Mouse (Mus musculus): ENCODE measurements around the gene Hnf1b. TPM values are rescaled to one million over a fixed set of nuclear protein-coding genes. Genes with fewer than 3 reads are reported as not detected.

Hnf1b gene
- polyA plus RNA-seq, 1 experiment from 2014 or later: 0.21 TPM

GRCm38 (mm10) chr11:83882552-83882951, 32.7 kb downstream of the Hnf1b start:
- WGBS: 40% methylated on average over 6 of the region's 6 CpGs
- Histone ChIP-seq H3K4me1 (replicated peaks; ENCODE audit: control insufficient read depth, insufficient read depth, low read length) (no peaks in the 10 kb centered on the region), H3K4me3 (replicated peaks; ENCODE audit: low read length) (no peak overlapping the region), H3K27me3 (ENCODE audit: control insufficient read depth, insufficient read depth, low read length) (no peaks in the 10 kb centered on the region), H3K27ac (no peak overlapping the region), H3K36me3 (replicated peaks; ENCODE audit: control insufficient read depth, insufficient read depth) (no peaks in the 10 kb centered on the region), H3K9me3 (ENCODE audit: control insufficient read depth, low read length) (no peaks in the 10 kb centered on the region), H3K9ac (no peak overlapping the region), H3K4me2 (replicated peaks) (no peak overlapping the region)
- no peak for ATAC-seq (ENCODE audit: low FRiP score)
- peak; percentile 27 for DNase-seq (ENCODE audit: low spot score)

DNA sequence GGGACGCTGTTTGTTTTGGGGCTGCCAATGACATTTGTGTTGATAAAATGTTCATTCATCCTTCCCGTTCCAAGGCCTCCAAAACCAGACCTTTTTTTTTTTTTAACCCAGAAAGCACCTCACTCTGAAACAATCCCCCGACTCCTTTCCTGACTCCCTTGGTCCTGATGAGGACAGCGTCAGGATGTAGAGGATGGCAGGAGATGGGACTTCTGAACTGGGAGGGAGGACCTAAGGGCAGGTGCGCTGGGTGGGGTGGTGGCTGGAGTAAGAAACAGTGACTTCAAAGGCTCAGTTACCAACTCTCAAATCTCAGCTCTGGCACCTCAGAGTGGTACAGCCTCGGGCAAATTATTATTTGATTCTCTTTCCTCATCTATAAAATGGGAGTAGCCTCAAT, 33.2 kb downstream of the Hnf1b start:
- H3K9ac ChIP-seq: no peak overlapping the region
- no peak overlapping the region for H3K4me3 ChIP-seq (replicated peaks; ENCODE audit: low read length)
- no peak overlapping the region for H3K4me2 ChIP-seq (replicated peaks)
- no peak for ATAC-seq (ENCODE audit: low FRiP score)
- 88% methylated on average over 6 of the region's 6 CpGs for WGBS
- no peaks in the 10 kb centered on the region for H3K9me3 ChIP-seq (ENCODE audit: control insufficient read depth, low read length)
- no peak for DNase-seq (ENCODE audit: low spot score)
- H3K36me3 ChIP-seq (replicated peaks; ENCODE audit: control insufficient read depth, insufficient read depth): no peaks in the 10 kb centered on the region
- no peaks in the 10 kb centered on the region for H3K4me1 ChIP-seq (replicated peaks; ENCODE audit: control insufficient read depth, insufficient read depth, low read length)
- H3K27me3 ChIP-seq (ENCODE audit: control insufficient read depth, insufficient read depth, low read length): no peaks in the 10 kb centered on the region
- H3K27ac ChIP-seq: no peak overlapping the region

DNA sequence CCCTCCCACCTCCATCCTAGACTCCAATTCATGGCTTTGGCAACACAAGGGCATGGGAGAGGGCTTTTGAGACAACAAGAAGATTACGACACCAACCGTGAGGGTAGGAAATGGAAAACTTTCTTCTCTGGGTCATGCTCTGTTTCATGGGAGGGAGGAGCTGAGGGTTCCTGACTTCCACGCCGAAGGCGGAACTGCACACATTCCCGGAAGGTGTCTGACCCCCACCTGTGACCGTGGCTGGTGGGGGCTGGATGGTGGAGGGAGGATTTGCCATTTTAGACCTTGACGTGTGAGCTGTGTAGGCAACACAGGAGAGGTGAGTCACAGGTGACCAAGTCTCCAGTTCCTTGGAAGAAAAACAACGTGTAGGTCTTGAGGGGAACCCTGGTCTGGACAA, 33.9 kb downstream of the Hnf1b start:
- Histone ChIP-seq H3K4me3 (replicated peaks; ENCODE audit: low read length) (no peak overlapping the region), H3K36me3 (replicated peaks; ENCODE audit: control insufficient read depth, insufficient read depth) (no peaks in the 10 kb centered on the region), H3K4me1 (replicated peaks; ENCODE audit: control insufficient read depth, insufficient read depth, low read length) (no peaks in the 10 kb centered on the region), H3K27me3 (ENCODE audit: control insufficient read depth, insufficient read depth, low read length) (no peaks in the 10 kb centered on the region), H3K9me3 (ENCODE audit: control insufficient read depth, low read length) (no peaks in the 10 kb centered on the region), H3K4me2 (replicated peaks) (no peak overlapping the region), H3K27ac (no peak overlapping the region), H3K9ac (no peak overlapping the region)
- ATAC-seq (ENCODE audit: low FRiP score) (no peak), DNase-seq (ENCODE audit: low spot score) (no peak)
- WGBS: 89% methylated on average over 9 of the region's 9 CpGs

- 95% methylated on average over 8 of the region's 8 CpGs for WGBS
- ATAC-seq (ENCODE audit: low FRiP score): no peak
- H3K36me3 ChIP-seq (replicated peaks; ENCODE audit: control insufficient read depth, insufficient read depth): no peaks in the 10 kb centered on the region
Measured at GRCm38 (mm10) chr11:83885175-83885574, 35.3 kb downstream of the Hnf1b start.

DNA sequence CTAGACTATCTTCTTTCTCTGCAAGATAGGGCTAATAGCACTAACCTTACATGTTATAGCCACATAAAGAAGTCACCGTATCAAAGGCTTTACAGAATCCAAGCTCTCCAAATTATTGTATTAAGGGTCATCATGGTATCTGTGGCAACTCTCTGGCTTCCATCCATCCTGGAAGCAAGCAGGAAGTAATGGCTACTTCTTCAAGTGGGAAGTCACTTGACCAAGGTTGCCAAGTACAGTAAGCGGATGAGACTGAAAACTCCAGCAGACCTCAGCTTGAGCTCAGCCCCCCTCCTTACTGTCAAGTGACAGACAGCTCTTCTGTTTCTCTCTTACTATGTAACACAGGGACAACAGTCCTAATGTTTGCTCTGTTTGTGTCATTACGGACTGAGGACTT, 36.9 kb downstream of the Hnf1b start:
- WGBS: 83% methylated on average over 3 of the region's 3 CpGs
- no peak overlapping the region for H3K9ac ChIP-seq
- no peaks in the 10 kb centered on the region for H3K27me3 ChIP-seq (ENCODE audit: control insufficient read depth, insufficient read depth, low read length)
- no peak overlapping the region for H3K4me2 ChIP-seq (replicated peaks)
- no peak for DNase-seq (ENCODE audit: low spot score)
- H3K4me1 ChIP-seq (replicated peaks; ENCODE audit: control insufficient read depth, insufficient read depth, low read length): no peaks in the 10 kb centered on the region
- no peaks in the 10 kb centered on the region for H3K36me3 ChIP-seq (replicated peaks; ENCODE audit: control insufficient read depth, insufficient read depth)
- no peak for ATAC-seq (ENCODE audit: low FRiP score)
- no peaks in the 10 kb centered on the region for H3K9me3 ChIP-seq (ENCODE audit: control insufficient read depth, low read length)
- no peak overlapping the region for H3K4me3 ChIP-seq (replicated peaks; ENCODE audit: low read length)
- no peak overlapping the region for H3K27ac ChIP-seq

More at GRCm38 (mm10) chr11:83885175-83885574, 35.3 kb downstream of the Hnf1b start:
- no peak overlapping the region for H3K4me3 ChIP-seq (replicated peaks; ENCODE audit: low read length)
- no peaks in the 10 kb centered on the region for H3K4me1 ChIP-seq (replicated peaks; ENCODE audit: control insufficient read depth, insufficient read depth, low read length)
- no peak for DNase-seq (ENCODE audit: low spot score)
- H3K9me3 ChIP-seq (ENCODE audit: control insufficient read depth, low read length): no peaks in the 10 kb centered on the region
- H3K27me3 ChIP-seq (ENCODE audit: control insufficient read depth, insufficient read depth, low read length): no peaks in the 10 kb centered on the region
- H3K27ac ChIP-seq: no peak overlapping the region
- H3K9ac ChIP-seq: no peak overlapping the region
- H3K4me2 ChIP-seq (replicated peaks): no peak overlapping the region

DNA sequence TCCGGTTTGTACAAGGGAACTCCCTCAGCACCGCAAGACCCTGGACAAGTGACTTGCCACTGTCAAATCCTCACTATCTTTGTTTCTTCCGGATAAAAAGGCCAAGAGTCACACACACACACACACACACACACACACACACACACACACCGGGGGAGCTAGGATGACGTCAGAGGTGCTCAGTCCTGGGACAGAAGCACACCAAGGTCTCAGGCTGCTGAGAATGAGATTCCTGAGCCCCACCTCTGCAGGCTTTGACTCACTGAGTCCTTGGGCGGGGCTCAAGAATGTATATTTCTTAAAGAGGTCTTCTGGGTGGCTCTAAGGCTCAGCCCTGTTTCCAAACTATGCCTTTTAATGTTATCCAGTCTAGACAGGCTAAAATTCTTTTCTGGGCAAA, 41.5 kb downstream of the Hnf1b start:
- WGBS: 41% methylated on average over 6 of the region's 6 CpGs
- H3K27ac ChIP-seq: no peak overlapping the region
- H3K36me3 ChIP-seq (replicated peaks; ENCODE audit: control insufficient read depth, insufficient read depth): no peaks in the 10 kb centered on the region
- no peak overlapping the region for H3K9ac ChIP-seq
- H3K4me2 ChIP-seq (replicated peaks): no peak overlapping the region
- no peaks in the 10 kb centered on the region for H3K27me3 ChIP-seq (ENCODE audit: control insufficient read depth, insufficient read depth, low read length)
- DNase-seq (ENCODE audit: low spot score) (no peak), ATAC-seq (ENCODE audit: low FRiP score) (no peak)
- no peaks in the 10 kb centered on the region for H3K4me1 ChIP-seq (replicated peaks; ENCODE audit: control insufficient read depth, insufficient read depth, low read length)
- no peak overlapping the region for H3K4me3 ChIP-seq (replicated peaks; ENCODE audit: low read length)
- H3K9me3 ChIP-seq (ENCODE audit: control insufficient read depth, low read length): no peaks in the 10 kb centered on the region

- Histone ChIP-seq H3K9me3 (ENCODE audit: control insufficient read depth, low read length) (no peaks in the 10 kb centered on the region), H3K36me3 (replicated peaks; ENCODE audit: control insufficient read depth, insufficient read depth) (no peaks in the 10 kb centered on the region), H3K27me3 (ENCODE audit: control insufficient read depth, insufficient read depth, low read length) (no peaks in the 10 kb centered on the region), H3K4me1 (replicated peaks; ENCODE audit: control insufficient read depth, insufficient read depth, low read length) (no peaks in the 10 kb centered on the region), H3K4me3 (replicated peaks; ENCODE audit: low read length) (no peak overlapping the region), H3K9ac (no peak overlapping the region), H3K27ac (no peak overlapping the region), H3K4me2 (replicated peaks) (no peak overlapping the region)
- 80% methylated on average over 9 of the region's 9 CpGs for WGBS
- DNase-seq (ENCODE audit: low spot score): no peak
- ATAC-seq (ENCODE audit: low FRiP score): no peak
Measured at GRCm38 (mm10) chr11:83893325-83893724, 43.5 kb downstream of the Hnf1b start.

GRCm38 (mm10) chr11:83896430-83897410, 46.9 kb downstream of the Hnf1b start:
- no peaks in the 10 kb centered on the region for H3K4me1 ChIP-seq (replicated peaks; ENCODE audit: control insufficient read depth, insufficient read depth, low read length)
- no peaks in the 10 kb centered on the region for H3K9me3 ChIP-seq (ENCODE audit: control insufficient read depth, low read length)
- DNase-seq (ENCODE audit: low spot score): no peak
- H3K4me2 ChIP-seq (replicated peaks): no peak overlapping the region
- no peaks in the 10 kb centered on the region for H3K27me3 ChIP-seq (ENCODE audit: control insufficient read depth, insufficient read depth, low read length)
- H3K4me3 ChIP-seq (replicated peaks; ENCODE audit: low read length): no peak overlapping the region
- H3K27ac ChIP-seq: no peak overlapping the region
- ATAC-seq (ENCODE audit: low FRiP score): no peak
- H3K36me3 ChIP-seq (replicated peaks; ENCODE audit: control insufficient read depth, insufficient read depth): no peaks in the 10 kb centered on the region
- 87% methylated on average over 16 of the region's 16 CpGs for WGBS
- no peak overlapping the region for H3K9ac ChIP-seq

DNA sequence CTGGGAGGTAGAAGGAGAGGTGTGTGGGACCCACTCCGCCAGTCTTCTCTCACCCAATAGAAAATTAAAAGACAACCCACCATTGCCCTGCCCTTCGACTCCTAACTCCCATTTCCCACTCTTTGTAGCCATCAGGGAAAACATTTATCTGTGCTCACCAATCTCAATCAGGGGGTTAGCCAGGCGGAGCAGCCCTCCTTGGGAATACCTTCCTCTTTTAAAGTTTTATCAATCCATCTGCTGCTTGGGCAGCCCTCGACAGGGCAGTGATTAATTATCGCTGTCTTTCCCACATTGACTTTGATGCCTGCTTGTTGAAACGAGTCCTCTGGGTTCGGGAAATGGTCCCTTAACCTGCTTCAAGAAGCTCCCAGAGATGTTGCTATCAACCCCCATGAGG, 47.7 kb downstream of the Hnf1b start:
- H3K4me1 ChIP-seq (replicated peaks; ENCODE audit: control insufficient read depth, insufficient read depth, low read length): no peaks in the 10 kb centered on the region
- 73% methylated on average over 7 of the region's 7 CpGs for WGBS

More for the DNA sequence above, 47.7 kb downstream of the Hnf1b start:
- no peak overlapping the region for H3K4me3 ChIP-seq (replicated peaks; ENCODE audit: low read length)
- H3K9me3 ChIP-seq (ENCODE audit: control insufficient read depth, low read length): no peaks in the 10 kb centered on the region
- no peak overlapping the region for H3K4me2 ChIP-seq (replicated peaks)
- no peak overlapping the region for H3K27ac ChIP-seq
- no peak overlapping the region for H3K9ac ChIP-seq
- H3K27me3 ChIP-seq (ENCODE audit: control insufficient read depth, insufficient read depth, low read length): no peaks in the 10 kb centered on the region
- DNase-seq (ENCODE audit: low spot score) (no peak), ATAC-seq (ENCODE audit: low FRiP score) (no peak)
- no peaks in the 10 kb centered on the region for H3K36me3 ChIP-seq (replicated peaks; ENCODE audit: control insufficient read depth, insufficient read depth)
